1 mouse cellular context compared by ENCODE assay signal in genomic region chr5:134571730-134572507, GRCm38 (mm10).
A peak's percentile ranks its signal among the peaks of the same experiment; 100 is the strongest.
TF ChIP-seq lines count a peak whose summit lies in the region.

No protein-coding gene starts in this region.

TF ChIP-seq in MEL, 35 proteins besides CTCF, POLR2A, EP300 and RAD21 (continued from another document):
- no peak for TF ChIP-seq GABPA (IDR thresholded peaks at IDR 0.05; ENCODE audit: low read depth, low read length)
- TF ChIP-seq HCFC1 (IDR thresholded peaks at IDR 0.05; ENCODE audit: low read depth, low read length), result peak; percentile 70
- no peak for TF ChIP-seq MEF2A (IDR thresholded peaks at IDR 0.05; ENCODE audit: extremely low read depth, insufficient replicate concordance, low read depth, low read length, poor library complexity, severe bottlenecking)
- TF ChIP-seq TAL1 (IDR thresholded peaks at IDR 0.05; ENCODE audit: low read length), result no peak
- no peak for TF ChIP-seq BHLHE40 (IDR thresholded peaks at IDR 0.05; ENCODE audit: borderline replicate concordance, low read depth, low read length)
- no peak for TF ChIP-seq MYB (IDR thresholded peaks at IDR 0.05; ENCODE audit: low read depth, low read length)
- TF ChIP-seq TCF12 (IDR thresholded peaks at IDR 0.05; ENCODE audit: low read depth, low read length), result peak; percentile 20; the same call in 1 of the 2 replicates
- TF ChIP-seq E2F4 (IDR thresholded peaks at IDR 0.05; ENCODE audit: borderline replicate concordance, low read depth, low read length), result peak; percentile 53; the same call in 1 of the 2 replicates
- TF ChIP-seq GATA1 (IDR thresholded peaks at IDR 0.05; ENCODE audit: low read depth, low read length), result no peak
- peak; percentile 49; the same call in 1 of the 2 replicates for TF ChIP-seq MAZ (IDR thresholded peaks at IDR 0.05; ENCODE audit: low read depth, low read length)
- 0 out of 2 replicates have a peak, but pooled peaks have one; percentile 13 for TF ChIP-seq TBP (IDR thresholded peaks at IDR 0.05; ENCODE audit: low read depth, low read length)
- peak; percentile 7; the same call in 1 of the 2 replicates for TF ChIP-seq ELF1 (IDR thresholded peaks at IDR 0.05; ENCODE audit: low read depth, low read length)
- no peak for TF ChIP-seq USF2 (IDR thresholded peaks at IDR 0.05; ENCODE audit: borderline replicate concordance in 1 of 2, insufficient read depth in 1 of 2, low read depth in 1 of 2, low read length in 2 of 2)
- TF ChIP-seq POLR2AphosphoS2 (IDR thresholded peaks at IDR 0.05; ENCODE audit: low read length), result no peak
TF ChIP-seq in MEL: peak in this region for 10.
